Mouse (Mus musculus) adrenal gland, adult (tissue): Measurements from ENCODE around the gene Phox2a.
A peak's percentile ranks its signal among the peaks of the same experiment; 100 is the strongest.

Experiments
- DNase-seq, 2 experiments: peaks; one replicate each; pipeline ENCODE4 v3.0.0; 2022 to 2023; ENCODE audit warnings: low spot score in 1 of 2; ENCODE audit not compliant: inconsistent age in 2 of 2

Phox2a gene

DNA sequence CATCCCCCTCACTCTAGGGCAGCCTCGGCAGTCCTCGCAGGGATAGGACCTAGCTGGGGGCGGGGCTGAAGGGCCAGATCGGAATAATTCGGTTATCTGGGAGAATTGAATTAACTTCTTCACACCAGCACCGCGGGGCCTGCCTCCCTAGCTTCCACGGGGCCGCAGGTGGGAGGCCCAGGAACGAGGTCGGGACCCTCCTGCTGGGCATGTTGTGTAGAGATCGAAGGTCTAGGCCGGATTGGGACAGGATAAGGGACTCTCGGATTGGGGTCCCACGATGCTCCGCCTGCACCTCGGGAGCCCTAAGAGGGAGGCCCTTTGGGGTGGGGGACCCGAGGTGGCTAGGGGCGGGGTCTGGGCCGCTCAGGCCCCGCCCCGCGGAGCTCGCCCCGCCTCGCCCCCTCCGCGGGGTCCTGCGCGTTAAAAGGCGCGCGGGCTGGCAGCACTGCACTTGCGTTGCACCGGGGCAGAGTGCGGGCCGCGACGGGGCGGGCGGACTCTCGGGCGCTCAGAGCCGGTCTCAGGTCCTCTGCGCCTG is at the start of gene Phox2a:
Gene Phox2a (plus strand): TSS at position 453 of the 541 bp plus-strand sequence.
- DNase-seq: peak; percentile 62 to 76

DNA sequence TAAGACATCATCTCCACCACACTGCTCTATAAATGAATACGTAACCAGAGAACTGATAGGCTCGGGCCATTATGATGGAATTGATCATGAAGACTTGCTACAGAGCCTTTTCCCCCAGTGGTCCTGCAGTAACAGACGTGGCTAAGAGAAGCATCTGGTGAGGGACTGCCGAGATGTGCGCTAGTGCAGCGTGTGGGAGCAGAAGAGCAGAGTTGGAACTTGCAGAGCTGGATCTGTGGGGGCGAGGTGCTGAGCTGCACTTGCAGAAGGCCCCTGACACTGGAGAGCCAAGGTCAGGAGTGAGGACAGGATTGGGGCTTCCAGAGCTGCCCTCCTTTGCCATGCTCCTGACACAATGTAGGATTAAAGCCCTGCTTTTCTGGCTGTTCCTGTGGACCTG is 48.1 kb upstream of the Phox2a start:
- no peak for DNase-seq

DNA sequence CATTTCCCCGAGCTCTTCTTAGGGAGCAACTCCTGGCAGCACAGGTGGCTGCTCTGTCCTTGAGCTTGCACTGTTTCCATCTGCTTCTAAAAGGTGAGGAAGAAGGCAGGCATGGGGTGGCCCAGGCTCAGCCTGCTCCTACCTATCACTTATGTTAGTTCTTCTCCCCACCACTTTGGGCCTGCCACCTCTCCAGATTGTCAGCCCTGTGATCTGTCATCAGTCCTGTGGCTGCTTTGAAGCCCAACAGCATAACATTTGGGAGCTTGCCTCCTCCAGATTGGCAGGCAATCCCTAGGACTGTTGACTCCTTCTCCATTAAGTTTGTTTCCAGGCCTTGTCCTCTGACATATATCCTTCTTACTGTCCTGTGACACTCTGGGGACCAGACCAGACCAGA is 46.5 kb upstream of the Phox2a start:
- DNase-seq: no peak

DNA sequence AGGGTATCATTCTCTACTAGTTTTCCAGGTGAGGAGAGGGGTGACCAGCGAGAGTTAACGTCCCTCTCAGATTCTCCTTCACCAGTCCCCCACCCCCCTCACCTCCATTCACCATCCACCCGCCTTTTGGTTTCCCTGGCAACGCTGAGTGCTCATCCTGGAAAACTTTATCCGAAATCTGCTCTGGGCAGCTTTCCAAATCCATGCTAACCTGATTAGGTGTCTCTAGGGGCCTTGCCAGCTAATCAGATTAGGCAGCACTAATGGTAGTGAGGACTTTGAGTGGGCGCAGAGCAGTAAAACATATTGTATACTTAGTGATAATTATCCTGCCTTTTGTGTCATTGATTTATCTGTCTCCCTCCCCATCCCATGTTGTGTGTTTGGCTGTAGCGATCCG is 45.4 kb upstream of the Phox2a start:
- DNase-seq: peak; percentile 51 to 74

DNA sequence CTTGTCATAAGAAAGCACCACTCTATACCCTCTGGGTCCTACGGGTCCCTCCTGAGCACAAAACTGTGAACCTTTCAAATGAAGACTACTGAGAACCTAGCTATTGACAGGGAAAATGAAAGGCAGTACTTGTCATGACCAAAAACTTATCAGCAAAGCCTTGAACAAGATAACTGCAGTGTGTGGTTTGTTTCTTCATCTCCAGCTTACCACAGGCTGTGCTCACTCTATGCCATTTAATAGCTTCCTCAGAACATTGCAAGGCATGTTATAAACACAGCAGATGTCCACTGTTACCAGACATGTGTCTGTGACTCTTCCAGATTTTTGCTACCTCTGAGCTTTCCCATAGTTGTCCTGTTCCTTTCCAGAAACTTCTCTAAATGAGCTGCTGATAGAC is 41.1 kb upstream of the Phox2a start:
- no peak for DNase-seq

DNA sequence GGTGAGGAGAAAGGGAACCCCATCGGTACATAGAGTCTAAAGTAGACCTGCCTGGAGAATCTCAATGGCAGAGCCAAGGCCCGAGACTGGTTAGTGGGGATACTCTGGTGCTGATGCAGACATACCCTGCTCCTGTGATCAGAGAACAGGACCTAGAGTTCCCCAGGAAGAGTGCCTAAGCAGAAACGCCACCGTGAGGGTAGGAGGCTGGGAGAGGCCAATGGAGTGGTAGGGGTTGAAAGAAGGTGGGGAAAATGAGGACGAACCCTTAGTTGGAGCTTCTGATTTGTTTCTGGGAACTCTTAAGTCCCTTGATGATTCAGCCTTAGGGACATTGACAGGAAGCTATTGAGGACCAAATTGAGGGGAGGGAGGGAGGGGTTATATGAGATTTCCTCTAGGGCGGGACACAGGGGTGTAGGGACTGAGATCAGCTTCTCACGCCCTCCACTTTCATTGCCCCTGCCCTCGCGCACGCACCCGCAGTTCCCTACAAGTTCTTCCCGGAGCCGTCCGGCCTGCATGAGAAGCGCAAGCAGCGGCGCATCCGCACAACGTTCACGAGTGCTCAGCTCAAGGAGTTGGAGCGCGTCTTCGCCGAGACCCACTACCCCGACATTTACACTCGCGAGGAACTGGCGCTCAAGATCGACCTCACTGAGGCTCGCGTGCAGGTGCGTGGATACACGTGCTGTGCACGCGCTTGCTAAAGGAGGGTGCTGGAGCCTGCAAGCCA is 2.4 kb downstream of the Phox2a start:
- DNase-seq: peak; percentile 32 to 57

DNA sequence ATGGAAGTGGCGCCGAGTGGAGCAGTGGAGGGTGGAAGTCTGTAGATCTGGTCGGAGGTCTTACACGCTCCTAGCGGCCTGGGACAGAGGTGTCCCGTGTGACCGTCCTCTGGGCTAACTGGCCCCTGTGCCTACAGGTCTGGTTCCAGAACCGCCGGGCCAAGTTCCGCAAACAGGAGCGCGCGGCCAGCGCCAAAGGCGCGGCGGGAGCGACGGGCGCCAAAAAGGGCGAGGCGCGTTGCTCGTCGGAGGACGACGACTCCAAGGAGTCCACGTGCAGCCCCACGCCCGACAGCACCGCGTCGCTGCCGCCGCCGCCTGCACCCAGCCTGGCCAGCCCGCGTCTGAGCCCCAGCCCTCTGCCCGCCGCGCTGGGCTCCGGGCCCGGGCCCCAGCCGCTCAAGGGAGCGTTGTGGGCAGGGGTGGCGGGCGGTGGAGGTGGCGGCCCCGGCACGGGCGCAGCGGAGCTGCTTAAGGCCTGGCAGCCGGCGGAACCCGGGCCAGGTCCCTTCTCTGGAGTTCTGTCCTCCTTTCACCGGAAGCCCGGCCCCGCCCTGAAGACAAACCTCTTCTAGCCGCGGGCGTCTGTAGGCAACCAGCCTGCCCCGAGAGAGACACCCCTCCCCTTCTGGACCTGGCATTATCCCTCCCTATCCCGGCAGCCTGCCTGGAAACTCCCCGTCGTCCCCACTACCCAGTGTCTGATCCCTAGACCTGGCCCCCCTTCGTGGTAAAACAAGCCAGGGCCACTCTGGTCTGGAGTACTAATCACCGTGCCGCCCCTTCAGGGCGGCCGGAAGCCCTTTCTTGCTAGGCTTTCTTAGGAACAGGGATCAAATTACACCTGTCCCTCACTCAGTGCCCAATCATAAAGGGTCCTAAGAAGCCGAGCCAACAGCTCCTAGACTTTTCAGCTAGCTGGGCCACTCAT is 3.7 kb downstream of the Phox2a start:
- DNase-seq: peak; percentile 57 to 86

DNA sequence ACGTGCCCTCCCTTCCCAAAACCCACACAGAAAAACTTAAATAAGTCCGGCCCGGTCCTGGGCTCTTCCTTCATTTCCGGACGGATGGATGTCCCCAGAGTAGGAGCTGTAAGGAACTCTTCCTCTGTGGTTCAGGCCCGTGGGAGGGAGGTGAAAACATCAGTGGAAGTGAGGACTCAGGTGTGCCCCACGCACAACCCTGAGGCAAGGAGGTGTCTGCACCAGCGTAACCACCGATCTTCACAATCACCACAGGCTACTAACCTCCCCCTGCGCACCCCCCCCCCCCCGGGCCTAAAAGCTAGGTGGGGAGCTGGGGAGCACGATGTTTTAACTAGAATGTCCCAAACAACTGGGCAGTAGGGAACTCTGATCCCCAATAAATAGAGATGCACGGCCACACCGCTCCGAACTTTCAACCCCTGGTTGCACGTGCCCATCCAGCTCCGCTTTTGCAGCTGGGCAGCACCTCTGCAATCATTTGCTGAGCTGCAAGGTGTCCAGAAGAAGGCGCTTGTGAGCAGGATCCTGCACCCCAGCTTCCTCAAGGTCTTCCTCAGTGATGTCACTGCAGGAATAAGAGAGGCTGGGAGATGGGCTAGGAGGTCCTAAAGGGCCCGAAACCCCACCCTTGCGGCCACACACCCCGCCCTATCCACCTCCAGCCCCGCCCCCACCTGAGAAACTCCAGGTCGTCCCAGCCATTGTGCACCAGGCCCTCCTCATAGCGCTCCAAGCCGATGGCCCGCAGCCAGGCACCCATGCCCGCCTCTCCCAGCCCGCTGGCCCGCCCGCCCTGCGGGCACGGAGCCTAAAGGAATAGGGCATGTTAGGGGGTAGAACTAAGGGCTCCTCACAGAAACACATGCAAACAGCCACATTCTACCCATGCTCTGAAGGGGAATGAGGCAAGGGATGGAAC is 5.0 kb downstream of the Phox2a start:
- DNase-seq: peak; percentile 72 to 86

DNA sequence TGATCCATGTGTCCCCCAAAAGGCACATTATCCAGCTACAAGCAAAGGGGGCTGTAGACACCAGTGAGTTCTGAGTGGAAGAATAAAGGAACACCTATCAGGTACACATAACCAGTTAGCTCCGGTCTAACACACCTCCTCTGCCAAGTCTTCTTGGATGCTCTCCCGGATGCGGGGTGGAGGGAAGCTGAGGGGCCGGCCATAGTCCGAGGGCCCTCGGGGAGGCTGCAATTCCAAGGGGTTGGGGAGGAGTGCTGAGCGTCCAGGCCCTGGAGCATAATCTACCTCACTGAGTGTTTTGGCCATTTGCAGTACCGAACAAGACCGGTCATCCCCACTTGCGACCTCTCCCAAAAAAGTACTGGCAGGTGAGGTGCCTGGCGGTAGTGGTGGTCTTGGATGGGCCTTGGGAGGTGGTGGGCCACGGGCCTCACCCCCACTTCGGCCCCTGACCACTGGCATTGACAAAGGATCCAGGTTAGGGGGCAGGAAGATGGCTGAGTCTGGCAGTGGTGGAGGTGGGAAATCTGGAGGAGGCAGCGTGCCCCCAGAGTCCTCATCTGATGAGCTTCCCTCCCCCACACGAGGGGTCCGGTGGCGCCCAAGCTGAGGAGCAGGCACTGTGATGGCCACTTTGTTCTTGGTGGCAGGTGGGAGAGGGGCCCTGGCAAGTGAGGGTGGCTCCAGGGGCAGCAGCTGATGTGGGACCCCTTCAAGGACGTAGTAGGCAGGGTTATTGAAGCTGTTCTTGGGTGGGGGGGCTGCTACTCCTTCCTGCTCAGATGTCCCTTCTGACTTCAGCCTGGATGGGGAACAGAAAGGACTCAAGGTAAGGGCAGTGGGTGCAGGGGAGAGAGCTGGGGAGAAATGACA is 5.9 kb downstream of the Phox2a start:
- peak in 1 of 2 experiments; percentile 62 for DNase-seq

DNA sequence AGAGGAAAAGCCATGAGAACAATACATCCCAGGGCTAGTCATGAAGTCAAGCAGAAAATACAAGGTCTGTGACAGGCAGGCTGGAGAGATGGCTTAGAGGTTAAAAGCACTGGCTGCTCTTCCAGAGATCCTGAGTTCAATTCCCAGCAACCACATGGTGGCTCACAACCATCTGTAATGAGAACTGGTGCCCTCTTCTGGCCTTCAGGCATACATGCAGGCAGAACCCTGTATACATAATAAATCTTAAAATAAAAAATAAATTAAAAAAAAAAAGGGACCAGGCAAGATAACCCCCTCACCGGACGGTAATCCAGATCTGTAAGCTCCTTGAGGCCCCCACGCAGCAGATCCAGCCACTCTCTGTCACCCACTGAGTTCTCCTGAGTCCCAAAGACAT is 12.3 kb downstream of the Phox2a start:
- no peak for DNase-seq

DNA sequence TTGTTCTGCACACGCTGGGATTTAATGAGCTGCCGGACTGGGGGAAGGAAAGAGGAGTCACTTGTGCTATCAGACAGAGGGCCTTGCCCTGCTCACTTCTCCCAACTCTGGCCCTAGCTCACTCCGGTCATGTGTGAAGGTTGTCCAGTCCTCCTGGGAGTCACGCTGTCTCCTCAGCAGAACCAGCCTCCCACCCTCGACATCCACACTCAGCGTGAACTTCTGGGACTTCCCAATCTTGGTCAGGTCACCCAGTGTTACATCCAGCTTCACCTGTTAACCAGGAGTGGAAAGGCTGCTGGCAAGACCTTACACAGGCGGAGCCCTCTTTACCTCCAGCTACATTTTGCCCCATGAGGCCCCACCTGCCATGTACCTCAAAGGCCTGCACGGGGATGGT is 13.3 kb downstream of the Phox2a start:
- no peak for DNase-seq

DNA sequence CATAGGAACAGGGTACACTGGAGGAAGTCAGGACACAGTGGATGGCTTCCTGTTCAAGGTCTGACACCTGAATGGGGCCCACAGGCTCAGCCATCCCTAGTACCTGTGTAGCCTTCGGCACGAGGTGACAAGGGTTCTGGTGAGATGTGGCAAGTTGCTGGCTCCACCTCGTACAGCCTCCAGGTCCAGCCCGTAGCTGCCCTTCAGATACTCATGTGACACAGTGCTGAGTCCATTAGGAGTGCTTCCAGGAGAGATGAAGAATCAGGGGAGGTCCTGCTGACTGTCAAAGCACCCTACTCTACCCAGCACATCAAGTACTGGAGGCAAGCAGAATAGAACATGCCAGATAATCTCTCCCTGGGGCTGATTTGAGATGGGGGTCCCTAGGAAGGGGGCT is 14.3 kb downstream of the Phox2a start:
- DNase-seq: no peak

DNA sequence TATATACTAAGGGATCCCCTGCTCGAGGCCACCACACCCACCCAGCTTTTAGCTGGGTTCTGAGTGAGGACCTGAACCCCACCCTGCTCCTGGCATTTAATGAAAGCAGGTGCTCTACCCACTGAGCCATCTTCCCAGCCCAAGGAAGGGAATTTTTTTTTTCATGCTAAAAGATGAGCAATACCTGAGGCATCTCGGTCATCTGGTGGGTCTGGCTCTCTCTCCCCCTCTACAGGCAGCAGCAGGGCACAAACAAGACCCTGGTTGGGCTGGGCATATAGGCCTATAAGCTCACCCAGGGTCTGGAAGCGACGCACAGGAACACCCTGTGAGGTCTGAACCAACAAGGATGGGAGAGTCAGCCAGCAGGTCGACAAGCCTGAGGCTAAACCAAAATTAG is 15.2 kb downstream of the Phox2a start:
- no peak for DNase-seq

DNA sequence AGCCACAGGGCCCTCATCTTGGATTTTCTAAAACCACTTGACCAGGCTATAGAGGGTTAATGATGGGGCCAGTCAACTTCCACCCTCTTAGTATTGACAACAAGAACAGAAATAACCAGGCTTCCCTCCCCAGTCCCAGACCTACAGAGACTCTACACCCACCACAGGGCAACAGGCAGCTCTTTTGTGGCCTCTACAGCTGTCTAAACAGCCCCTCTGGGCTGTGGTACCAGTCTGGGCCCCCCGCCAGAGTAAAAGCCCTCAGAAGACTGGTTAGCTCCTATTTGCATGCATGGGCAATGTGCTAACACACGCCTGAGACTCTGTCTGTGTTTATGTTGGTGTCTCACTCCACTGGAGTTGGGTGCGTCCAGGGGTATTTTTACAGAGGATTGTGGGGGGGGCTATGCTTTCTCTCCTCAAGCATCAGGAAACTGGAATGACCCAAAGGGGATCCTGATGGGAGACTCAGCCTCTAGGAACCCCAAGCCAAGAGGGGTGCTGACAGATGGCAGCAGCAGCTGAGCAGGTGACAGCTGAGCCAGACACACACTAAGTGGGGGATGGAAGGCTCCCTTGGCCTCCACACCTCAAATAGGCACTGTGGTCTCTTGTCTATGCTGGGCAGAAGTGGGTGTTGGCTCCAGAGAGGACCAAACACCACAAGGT is 15.9 kb downstream of the Phox2a start:
- DNase-seq: no peak

DNA sequence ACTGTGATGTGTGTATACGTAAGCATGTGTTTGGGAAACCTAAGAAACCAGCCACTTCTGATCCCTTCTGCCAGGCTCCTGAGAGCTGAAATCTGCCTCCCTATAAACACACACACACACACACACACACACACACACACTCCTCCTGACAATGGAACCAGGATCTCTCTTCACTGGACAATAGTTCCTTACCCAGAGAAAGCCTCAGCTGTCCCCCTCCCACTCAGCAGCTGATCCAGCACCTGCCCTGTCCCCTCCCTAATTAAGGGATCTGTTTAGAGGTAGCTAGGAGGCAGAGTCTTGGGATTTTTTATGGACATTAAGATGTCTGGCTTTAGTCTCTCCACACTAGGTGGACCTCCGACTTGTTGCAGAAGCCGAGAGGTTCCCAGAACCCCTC is 16.8 kb downstream of the Phox2a start:
- no peak for DNase-seq

DNA sequence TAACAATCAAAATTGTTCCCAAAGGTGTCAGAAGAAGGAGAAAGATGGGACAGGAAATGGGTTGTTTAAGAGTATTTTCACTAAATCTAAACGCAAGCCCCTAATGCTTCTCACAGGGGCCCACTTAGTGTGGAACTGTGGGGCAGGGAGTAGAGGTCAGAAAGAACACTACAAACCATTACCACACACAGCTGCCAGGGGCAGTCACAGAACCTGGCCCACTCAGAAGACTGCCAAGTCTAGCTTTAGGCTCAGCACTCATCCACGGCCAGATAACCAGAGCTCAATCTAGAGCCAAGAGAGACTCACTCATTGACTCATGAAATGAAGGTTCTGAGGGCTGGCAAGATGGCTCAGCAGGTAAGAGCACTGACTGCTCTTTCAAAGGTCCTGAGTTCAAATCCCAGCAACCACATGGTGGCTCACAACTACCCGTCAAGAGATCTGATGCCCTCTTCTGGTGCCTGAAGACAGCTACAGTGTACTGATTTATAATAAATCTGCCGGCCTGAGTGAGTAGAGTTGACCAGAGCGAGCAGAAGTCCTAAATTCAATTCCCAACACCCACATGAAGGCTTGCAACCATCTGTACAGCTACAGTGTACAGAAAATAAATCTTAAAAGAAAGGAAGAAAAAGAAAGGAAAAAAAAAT is 17.5 kb downstream of the Phox2a start:
- peak in 1 of 2 experiments; percentile 62 for DNase-seq

DNA sequence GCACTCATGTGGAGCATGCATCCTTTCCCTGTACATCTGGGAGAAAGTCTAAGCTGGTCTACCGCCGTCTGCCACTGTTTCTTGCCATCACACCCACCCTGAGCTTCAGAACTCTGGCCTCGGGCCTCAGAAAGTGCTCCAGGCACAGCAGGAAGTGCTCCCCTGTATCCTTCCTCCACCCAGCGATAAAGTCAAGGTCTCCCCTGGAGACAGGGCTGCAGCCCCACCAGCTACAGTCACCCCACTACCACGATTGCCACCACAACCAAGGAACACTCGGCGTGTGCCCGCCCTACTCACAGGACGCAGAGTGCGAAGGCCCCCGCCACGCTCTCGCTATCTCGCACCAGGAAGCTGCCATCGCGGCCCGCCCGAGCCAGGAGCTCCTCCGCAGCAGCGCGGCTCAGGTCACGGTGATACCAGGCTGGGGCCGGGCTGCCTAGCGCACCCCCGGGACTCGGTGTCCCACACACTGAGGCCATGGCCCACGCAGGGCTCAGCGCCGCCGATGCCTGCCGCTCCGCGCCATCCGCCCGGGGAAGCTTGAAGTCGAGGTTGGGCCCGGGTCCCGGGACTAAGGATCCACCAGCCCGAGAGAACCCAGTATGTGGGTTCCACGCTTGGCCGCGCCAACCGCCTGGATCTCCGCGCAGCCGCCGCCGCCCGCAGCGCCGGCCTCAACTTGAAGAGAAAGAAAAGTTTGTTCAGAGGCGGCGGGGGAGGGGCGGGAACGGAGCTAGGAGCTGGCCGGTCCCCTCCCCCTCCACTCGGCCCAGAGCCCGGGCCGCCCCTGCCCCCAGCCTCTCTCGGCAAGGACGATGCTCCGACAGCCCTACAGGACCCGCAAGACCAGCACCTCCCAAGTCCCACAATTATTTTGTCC is 18.4 kb downstream of the Phox2a start:
- peak; percentile 66 to 89 for DNase-seq

DNA sequence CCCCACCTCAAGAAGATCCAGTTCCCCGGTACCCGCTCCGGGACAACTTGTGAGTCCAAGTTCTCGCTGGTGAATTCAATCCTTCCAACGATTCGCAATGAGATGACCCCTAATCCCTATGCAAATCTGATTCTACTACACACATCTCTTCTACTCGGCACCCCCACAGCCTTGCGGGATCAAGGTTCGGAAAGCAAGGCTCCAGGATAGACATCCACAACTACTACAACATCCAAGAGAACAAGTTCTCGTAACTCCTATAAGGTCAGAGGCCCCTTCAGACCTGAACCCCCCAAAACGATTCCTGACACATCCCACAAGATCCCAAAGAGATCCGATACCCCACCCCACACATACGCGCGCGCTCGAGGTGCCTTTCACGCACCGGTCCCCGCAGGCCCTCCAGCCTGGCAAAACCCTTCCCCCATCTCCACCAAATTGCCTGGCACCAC is 19.1 kb downstream of the Phox2a start:
- DNase-seq: no peak
